Mouse (Mus musculus): ENCODE data around the gene Katnal1. TPM values are rescaled to one million over a fixed set of nuclear protein-coding genes. Genes with fewer than 3 reads are reported as not detected.

Katnal1 gene
- total RNA-seq, 2 experiments from 2014 or later, result 5.5 to 6.9 TPM

DNA sequence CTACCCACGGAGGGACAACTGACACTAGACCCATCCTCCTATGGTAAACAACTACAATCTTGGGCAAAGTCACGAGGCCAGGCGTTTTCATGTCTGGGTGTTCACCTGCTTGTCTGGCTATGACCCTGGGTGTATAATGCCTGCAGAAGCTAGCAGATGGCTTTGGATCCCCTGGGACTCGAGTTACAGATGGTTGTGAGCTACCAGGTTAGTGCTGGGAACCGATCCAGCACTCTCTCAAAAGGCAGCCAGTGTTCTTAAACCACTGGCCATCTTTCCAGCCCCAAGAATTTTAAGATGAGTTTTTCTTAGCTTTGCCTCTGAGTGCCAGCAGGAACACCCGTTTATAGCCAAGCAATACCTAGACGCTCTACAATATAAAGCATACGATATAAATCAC, 45.4 kb downstream of the Katnal1 start:
- DNase-seq, result no peak

DNA sequence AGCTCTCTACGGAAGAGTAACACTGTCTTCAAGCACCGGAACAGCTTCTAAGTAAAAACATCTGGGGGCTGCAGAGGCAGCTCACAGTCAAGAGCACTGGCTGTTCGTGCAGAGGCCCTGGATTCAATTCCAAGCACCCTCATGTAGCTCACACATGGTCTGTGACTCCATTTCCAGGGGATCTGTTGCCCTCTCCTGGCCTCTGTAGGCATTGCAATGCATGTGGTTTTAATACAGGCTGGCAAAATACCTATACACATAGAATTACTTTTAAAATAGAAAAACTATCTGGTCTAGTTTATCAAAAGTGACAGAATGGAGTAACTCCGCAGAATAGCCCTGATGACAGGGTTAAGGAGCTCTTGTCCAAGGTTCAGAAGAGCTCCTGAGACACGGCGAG, 49.9 kb downstream of the Katnal1 start:
- DNase-seq, result no peak

GRCm38 (mm10) chr5:148873116-148873515, 56.0 kb downstream of the Katnal1 start:
- DNase-seq, result no peak

DNA sequence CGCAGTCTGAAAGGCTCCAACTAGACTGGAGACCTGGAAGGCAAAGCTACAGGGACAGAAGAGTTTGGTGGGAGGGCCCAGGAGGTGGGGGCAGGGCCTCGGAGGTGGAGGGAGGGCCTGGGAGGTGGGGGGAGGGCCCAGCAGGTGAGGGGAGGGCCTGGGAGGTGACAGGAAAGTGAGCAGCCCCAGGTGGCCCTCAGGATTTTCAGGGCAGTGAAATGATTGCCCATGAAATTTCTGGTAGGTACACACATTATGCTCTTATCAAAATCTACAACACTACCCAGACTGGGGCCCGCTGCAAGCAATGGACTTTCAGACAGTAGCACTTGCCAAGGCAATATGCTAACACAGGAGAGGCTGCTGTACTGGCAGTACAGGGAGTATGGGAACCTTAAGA, 59.5 kb downstream of the Katnal1 start:
- no peak for DNase-seq

DNA sequence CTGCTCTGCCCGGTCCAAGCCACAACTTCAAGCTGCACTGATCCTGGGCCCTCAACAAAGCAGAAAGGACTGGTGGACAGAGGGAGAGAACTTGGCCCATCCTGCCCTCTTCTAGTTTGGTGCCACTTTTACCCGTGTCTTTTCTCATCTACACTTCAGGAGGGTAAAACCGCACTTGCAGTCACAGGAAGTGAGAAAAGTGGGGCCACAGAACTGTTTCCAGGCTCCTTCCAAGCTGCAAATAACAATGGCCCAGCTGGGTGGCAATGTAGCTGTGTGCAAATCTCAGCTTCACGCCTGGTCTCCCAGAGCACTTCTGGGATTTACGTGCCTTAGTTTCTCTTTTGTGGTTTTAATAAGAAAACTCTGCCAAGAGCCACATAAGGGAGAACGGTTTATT, 61.4 kb downstream of the Katnal1 start:
- DNase-seq, result no peak

DNA sequence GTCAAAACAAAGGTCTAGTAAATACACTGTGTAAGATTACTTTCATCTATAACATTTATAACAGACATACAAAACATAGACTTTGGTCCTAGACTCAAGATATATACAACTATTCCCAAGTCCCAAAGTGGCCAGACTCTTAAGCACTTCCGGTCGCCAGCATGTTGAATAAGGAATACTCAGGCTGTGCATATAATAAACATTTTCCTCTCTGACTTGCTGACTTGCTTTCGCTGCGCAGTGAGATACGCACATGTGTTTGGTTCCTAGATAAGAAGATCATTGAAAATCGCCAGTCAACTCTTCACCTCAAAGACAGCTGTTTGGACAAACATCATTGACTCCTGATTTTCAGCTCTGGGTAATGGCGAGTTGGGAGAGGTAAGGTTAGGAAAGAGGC, 61.9 kb downstream of the Katnal1 start:
- no peak for DNase-seq

- DNase-seq, result no peak
These were observed 62.5 kb downstream of the Katnal1 start for GRCm38 (mm10) chr5:148866571-148866970.

GRCm38 (mm10) chr5:148863409-148863808, 65.7 kb downstream of the Katnal1 start:
- DNase-seq, result no peak

GRCm38 (mm10) chr5:148862853-148863252, 66.3 kb downstream of the Katnal1 start:
- DNase-seq, result no peak

GRCm38 (mm10) chr5:148862136-148862535, 67.0 kb downstream of the Katnal1 start:
- no peak for DNase-seq

GRCm38 (mm10) chr5:148857522-148857921, 71.6 kb downstream of the Katnal1 start:
- no peak for DNase-seq

DNA sequence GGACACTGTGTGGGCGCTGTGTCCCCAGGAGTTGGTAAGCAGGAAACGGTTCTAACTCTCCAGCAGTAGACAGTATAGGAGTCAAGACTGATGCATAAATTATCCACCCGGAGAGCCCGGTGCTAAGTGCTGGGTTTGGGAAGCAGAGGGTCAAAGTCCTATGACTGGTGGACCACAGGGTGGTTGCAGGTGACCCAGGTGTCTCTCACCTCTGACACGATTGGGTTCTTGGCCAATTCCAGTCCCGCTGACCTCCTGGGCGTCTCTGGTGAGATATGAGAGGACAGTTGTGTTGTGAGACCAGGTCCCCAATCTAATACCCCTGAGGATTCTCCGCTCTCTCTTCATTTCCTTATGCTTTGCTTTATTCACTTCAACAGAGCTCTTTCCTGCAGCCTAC, 74.1 kb downstream of the Katnal1 start:
- no peak for DNase-seq

DNA sequence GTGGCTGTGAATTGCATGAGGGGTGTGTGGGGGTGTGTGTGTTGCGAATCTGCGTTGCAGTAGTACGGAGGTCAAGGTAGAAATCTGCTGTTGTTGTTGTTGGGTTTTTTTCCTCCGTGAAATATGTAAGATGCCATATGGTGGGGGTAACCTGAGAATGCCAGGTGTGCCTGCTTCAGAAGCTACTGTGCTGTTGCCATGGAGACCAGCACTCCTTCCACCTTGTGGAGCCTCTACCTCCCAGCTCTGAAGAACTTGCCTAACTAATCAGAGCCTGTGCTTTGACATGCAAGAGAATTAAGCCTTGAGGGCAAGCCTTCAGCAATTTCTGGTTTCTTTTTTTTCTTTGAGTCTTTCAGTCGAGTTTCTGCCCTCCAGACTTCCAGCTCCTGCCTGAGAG, 75.0 kb downstream of the Katnal1 start:
- no peak for DNase-seq

- no peak for DNase-seq
These were observed 79.6 kb downstream of the Katnal1 start for GRCm38 (mm10) chr5:148849516-148849915.

- DNase-seq, result no peak
These were observed 82.1 kb downstream of the Katnal1 start for GRCm38 (mm10) chr5:148847032-148847431.

- no peak for DNase-seq
These were observed 92.1 kb downstream of the Katnal1 start for GRCm38 (mm10) chr5:148837069-148837468.

DNA sequence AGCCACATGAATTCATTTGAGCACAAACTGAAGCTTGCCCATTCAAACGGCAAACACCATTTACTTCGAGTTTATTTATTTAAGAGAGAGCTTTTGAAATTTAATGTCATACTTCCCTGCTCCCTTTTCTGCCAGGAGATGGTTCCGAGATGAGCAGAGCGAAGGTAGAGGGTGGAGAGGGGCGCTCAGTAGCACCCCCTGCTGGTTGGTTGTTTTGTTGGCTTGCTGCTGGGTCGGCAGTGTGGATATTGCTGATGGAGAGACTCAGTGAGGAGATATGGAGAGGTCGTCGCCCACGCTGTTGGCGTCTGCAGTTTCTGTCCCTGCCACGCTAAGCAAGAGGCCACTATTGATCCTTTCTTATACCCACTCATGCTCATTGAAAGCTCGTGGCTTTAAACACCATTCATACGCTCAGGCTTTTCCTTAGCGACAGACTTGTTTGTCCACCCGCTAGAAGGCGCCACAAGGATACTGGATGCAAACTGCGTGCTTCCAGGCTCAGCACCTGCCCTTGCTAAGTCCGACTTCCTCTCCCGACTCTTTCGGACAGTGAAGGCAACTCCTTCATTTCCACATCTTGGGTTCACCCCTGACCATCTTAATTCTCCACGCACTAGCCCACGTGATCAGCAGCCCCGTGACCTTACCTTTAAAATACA, 97.4 kb downstream of the Katnal1 start:
- peak; percentile 80 for DNase-seq

DNA sequence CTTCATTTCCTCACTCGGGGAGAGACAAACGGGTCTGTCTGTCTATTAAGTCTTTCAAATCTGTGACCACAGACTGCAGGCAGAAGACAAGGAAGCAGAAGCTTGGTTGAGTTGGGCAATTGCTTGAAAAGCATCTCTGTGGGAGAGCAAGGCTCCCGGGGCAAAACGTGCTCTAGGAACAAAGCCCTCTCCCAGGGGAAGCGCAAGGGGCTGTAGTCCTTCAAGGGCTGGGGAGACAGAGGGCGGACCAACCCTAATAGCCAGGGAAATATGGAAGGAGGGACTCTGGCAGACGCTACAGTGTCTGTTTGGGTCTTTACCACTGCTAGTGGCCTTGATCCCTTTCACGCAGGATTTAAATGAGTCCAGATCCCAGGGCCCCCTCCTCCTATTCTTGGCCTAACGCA, 98.0 kb downstream of the Katnal1 start:
- DNase-seq, result no peak

DNA sequence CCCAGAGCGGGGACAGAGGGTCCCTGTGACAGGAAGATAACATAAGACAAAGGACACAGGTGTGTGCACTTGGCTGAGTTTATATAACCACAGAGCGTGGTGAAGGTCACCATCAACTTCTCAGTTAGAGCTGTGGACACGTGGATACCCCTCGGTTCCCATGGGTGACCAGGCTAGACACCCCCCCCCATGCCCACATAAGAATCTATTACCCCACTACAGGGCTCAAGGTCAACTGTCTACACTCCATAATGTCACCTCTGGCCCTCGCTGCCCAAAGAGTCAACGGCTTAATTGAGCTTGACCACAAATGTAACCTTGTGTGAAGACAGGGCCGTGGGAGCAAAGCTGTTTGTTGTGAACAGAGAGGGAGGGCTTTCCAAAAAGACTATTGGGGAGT, 103.4 kb downstream of the Katnal1 start:
- DNase-seq, result no peak

GRCm38 (mm10) chr5:148822772-148823171, 106.3 kb downstream of the Katnal1 start:
- DNase-seq, result no peak
